10 mouse cellular contexts compared by ENCODE assay signal in the genomic region with DNA sequence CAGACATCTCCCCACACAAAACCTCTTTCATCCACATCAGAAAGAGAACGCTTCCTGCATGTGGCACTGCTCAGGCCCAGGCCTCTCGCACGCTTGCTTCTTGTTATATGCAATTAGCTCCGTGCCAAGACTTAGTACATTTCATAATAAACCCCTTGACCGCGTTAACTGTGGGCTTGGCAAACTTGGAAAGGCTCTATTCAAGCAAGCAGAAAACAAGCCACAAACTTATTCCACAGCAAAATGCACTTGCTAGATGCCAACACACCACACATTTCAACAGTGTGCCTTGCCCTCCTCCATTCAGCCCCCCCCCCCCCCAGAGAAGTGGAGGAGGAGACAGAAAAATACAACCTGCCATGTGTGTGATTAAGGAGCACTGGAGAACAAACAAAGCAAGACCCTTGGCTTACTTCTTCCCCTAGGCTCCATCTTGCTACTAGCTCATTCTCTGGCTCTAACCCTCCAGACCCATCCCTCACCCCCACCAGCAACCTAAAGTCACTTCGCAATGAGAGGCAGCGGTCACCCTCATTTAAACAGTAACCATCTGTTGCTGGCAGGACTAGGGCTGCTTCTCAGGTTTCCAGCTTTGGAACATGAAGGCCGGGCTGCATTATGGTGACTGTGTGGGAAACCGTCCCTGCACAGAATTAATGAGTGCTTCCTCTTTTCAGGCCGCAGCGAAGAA.
DNase-seq lines count a peak whose midpoint lies in the region; ATAC-seq lines count a peak whose summit lies in the region.
"Had no signal": no experiment of that assay in that cellular context is flagged by ENCODE, and none has a peak within 500 bp of the region (broad histone marks: within the 10 kb centered on the region; RNA-seq: fewer than 3 reads in every experiment).

No protein-coding gene starts in this region.

- H3K27ac ChIP-seq in limb, embryonic 12.5 days: peak overlapping the region; percentile 64; the same call in 1 of the 2 replicates
- H3K27ac ChIP-seq in neural tube, embryonic 14.5 days (ENCODE audit: low read depth, low read length): no peak overlapping the region
- H3K27ac ChIP-seq: liver, embryonic 15.5 days had no signal

- 22% methylated on average over 12 of the region's 12 CpGs for WGBS in limb, embryonic 12.5 days
- WGBS in neural tube, embryonic 14.5 days: 16% methylated on average over 12 of the region's 12 CpGs

- no peaks in the 10 kb centered on the region for H3K27me3 ChIP-seq in limb, embryonic 12.5 days
- H3K27me3 ChIP-seq in neural tube, embryonic 14.5 days (ENCODE audit: control insufficient read depth, insufficient read depth, low read length): no peaks in the 10 kb centered on the region
- H3K27me3 ChIP-seq: liver, embryonic 15.5 days had no signal

- no peak for ATAC-seq in limb, embryonic 12.5 days (ENCODE audit: insufficient number of reproducible peaks, insufficient read depth, low FRiP score, low TSS enrichment, low read depth)
- peak; percentile 87 for ATAC-seq in neural tube, embryonic 14.5 days (ENCODE audit: low read depth)

- H3K9me3 ChIP-seq in limb, embryonic 12.5 days: no peaks in the 10 kb centered on the region
- no peaks in the 10 kb centered on the region for H3K9me3 ChIP-seq in neural tube, embryonic 14.5 days (ENCODE audit: control insufficient read depth, low read length)
- H3K9me3 ChIP-seq: liver, embryonic 15.5 days had no signal

- H3K4me1 ChIP-seq in limb, embryonic 12.5 days (replicated peaks): peaks cover 21% of the 10 kb centered on the region
- no peaks in the 10 kb centered on the region for H3K4me1 ChIP-seq in neural tube, embryonic 14.5 days (ENCODE audit: control insufficient read depth, insufficient read depth, low read length)
- H3K4me1 ChIP-seq: liver, embryonic 15.5 days had no signal

- H3K4me2 ChIP-seq in limb, embryonic 12.5 days: peak overlapping the region; percentile 13; the same call in 1 of the 2 replicates
- no peak overlapping the region for H3K4me2 ChIP-seq in neural tube, embryonic 14.5 days (ENCODE audit: low read depth, low read length)
- H3K4me2 ChIP-seq: liver, embryonic 15.5 days had no signal

- DNase-seq in left cerebral cortex, adult 11 months (ENCODE audit: low spot score): peak; percentile 8
- no peak for DNase-seq in left cerebral cortex, adult 9 months (ENCODE audit: low spot score in 2 of 2)
- peak; percentile 17 for DNase-seq in gastrocnemius, postnatal 14 days
- DNase-seq in adrenal gland, adult 2 months: no peak
- no peak for DNase-seq in T-cell, adult 2 months (ENCODE audit: low spot score)
- DNase-seq in adrenal gland, adult (ENCODE audit: inconsistent age in 2 of 2, low spot score in 1 of 2): no peak

- H3K36me3 ChIP-seq in limb, embryonic 12.5 days: no peaks in the 10 kb centered on the region
- no peaks in the 10 kb centered on the region for H3K36me3 ChIP-seq in neural tube, embryonic 14.5 days (ENCODE audit: control insufficient read depth, insufficient read depth, low read length)
- H3K36me3 ChIP-seq: liver, embryonic 15.5 days had no signal

- no peak overlapping the region for H3K4me3 ChIP-seq in limb, embryonic 12.5 days (replicated peaks)
- H3K4me3 ChIP-seq in neural tube, embryonic 14.5 days (ENCODE audit: low read depth, low read length): no peak overlapping the region
- H3K4me3 ChIP-seq: erythroblast, embryonic 14.5 days; liver, embryonic 15.5 days had no signal

- intact Hi-C loops in gastrocnemius, postnatal 14 days (cut with DNase I; ENCODE audit: low total_unique reads): no loop called here

- H3K9ac ChIP-seq in limb, embryonic 12.5 days (replicated peaks): no peak overlapping the region
- H3K9ac ChIP-seq in neural tube, embryonic 14.5 days (replicated peaks; ENCODE audit: low read depth, low read length): no peak overlapping the region
- H3K9ac ChIP-seq: liver, embryonic 15.5 days had no signal

Comparison
In these comparisons a context has a peak if more than half of its experiments do, and no peak if none do; other contexts are left out.
1. DNase-seq: peak in left cerebral cortex, adult 11 months (single experiment) and gastrocnemius, postnatal 14 days (single experiment); none in left cerebral cortex, adult 9 months (0 of 2), adrenal gland, adult 2 months (single experiment), T-cell, adult 2 months (single experiment) and adrenal gland, adult (0 of 2).